Mouse (Mus musculus): Measurements from ENCODE around the gene Ptprcap. TPM values are rescaled to one million over a fixed set of nuclear protein-coding genes. Genes with fewer than 3 reads are reported as not detected.
"Not testable (repeated sequence)": the region's sequence is repeated elsewhere in the genome, so short reads cannot be mapped to it uniquely, and the experiment has no call there.

Gene Ptprcap
- total RNA-seq, 2 experiments from 2014 or later: 0.49 to 2.0 TPM

DNA sequence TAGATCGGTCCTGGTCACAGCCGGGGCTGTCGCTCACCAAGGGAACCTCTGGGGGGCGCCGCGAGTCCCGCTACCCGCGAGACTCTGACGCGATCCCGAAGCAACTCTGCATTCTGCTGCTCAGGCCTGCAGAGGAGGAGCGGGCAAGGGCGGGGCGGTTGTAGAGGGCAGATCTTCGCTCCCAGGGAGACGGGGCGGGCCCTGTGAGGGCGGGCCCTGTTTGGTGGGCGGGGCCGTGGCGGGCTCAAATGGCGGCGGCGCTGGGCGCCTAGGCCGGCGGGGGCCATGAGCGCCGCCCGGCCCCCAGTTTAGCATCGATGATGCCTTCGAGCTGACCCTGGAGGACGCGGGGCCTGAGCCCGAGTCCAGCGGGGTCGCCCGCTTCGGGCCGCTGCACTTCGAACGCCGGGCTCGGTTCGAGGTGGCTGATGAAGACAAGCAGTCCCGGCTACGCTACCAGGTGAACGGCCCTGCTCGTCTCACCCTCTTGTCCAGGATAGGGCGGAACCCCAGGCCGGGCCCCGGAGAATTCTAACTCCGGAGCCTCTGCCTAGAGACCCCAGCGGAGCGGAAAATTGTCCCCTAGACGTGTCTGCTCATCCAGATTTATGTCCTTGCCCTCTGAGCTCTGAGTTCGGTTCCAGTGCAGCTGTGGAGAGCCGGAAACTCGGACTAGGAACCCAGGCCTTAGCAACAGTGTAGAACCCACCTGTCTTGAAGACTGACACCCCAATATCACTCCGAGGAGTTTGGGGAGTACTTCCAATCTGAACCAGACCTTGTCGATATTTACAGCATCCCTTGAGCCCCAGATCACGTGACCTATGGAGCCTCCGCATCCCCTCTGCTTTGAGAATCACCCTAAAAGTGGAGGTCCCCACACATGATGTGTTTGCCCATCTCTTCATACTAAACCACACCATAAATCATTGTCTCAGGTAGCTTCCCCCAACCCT is 27.4 kb upstream of the Ptprcap start, which contains the start of gene Aip:
TSS of gene Aip (minus strand) at position 118 of the 956 bp plus-strand sequence.
- DNase-seq: peak; percentile 96

DNA sequence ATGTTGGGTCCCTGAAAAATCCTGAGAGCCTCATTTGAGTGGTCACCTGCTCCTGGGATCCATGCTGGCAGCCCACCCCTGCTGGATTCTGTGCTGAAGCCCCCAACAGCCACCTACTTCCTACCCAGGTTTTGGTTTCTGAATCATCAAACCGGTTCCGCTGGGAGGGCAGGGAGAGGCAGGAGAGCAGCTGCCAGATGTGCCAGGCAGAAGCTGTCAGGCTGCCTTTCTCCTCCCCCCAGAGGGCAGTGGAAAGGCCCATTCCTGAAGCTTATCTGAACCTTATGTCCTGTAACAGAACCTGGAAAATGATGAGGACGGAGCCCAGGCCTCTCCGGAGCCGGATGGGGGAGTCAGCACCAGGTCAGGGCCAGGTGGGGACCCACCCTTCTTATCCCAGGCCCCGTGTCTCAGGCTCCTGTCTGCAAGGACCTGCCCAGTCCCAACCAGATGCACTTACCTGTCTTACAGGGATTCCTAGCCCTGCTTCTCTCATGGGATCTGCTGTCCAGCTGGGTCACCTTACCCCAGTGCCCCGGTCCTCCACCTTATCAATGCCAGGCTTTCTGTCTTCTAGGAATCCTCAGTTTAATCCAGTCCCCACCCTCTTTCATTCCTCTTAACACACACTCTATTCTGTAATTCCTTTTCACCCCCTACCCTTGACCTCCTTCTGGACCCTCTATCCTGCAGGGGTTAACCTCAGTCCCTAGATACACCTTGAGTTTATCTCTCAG is 26.5 kb upstream of the Ptprcap start:
- no peak for DNase-seq

DNA sequence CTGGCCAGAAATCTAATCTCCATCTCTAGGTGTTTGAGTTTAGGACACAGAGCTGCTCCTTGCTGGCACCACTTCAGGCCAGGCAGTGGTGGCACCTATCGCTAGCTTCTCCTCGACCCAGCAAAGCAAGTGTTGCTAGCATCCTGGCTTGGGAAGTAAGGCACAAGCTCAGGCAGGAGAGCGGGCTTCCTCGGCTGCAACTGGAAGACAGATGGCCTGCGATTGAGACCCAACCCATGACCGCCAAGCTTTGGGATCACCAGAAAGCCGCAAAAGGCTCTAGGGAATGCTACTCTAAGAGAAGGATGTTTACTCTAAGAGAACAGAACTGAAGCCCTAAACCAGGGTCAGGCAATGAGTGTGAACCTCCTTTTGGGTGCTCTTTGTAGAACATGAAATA is 23.9 kb upstream of the Ptprcap start:
- no peak for DNase-seq

DNA sequence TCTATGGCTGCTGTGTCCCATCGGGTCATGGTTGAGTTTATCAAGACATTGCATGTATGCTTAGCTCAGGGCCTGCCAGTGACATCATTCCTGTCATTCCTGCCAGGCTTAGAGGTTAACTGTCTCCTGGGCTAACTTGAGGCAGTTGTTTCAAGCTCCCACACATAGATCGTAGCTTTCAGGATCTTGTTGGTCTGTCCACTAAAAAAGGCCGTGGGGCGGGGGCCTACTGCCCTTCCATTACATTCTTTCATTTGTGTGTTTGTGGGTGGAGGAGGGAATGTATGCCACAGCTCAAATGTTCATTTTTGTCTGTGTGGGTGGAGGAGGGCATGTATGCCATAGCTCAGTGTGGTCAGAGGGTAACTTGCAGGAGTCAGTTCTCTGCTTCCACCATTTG is 23.3 kb upstream of the Ptprcap start:
- DNase-seq: no peak

DNA sequence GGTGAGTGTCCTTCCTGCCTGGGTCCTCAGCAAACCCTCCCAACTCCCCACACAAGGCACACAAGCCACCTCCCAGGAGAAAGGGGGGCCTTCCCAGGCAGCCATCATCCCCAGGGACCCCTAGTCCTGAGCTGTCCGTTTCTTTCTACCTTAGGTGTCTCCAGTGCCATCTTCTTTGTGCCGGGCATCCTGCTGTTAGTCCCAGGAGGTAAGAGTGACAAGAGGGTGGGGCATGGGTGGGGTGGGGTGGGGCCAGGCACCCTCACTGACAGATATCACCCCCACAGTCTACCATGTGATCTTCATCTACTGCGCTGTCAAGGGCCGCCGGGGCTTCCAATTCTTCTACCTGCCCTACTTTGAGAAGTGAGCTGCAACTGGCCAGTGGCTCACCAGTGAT is 22.3 kb upstream of the Ptprcap start:
- DNase-seq: no peak

DNA sequence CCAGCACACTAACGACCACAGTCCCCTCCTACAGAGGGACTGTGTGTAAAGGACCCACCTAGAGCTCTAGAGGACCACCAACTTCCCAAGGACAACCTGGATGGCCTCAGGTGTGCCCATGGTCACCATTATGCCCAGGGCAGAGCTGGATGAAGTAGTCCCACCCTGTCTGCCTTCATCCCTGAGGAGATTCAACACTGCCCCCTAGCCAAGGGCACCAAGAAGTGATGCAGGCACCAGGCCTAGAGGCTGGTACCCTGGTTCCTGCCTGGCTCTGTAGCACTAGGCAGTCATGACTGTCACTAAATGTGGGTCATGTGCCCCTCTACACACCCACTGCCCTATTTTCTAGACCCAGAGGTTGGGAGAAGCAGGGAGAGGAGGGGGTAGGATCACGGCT is 21.6 kb upstream of the Ptprcap start:
- DNase-seq: no peak

DNA sequence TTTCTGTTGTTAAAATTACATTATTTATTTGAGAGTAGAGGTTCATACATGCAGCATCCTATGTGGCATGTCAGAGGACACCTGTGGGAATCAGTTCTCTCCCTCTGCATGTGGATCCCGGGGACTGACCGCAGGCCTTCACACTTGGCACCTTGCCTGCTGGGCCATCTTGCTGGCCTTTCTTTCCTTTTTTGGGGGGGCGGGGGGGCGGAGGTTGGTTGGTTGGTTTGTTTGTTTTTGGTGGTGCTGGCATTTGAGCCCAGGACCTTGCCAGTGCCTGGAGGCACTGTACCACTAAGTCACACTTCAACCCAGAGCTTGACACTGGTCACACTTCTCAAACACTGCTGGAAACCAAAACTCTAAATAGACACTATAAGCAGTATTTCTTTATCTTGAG is 19.1 kb upstream of the Ptprcap start:
- DNase-seq: no peak

DNA sequence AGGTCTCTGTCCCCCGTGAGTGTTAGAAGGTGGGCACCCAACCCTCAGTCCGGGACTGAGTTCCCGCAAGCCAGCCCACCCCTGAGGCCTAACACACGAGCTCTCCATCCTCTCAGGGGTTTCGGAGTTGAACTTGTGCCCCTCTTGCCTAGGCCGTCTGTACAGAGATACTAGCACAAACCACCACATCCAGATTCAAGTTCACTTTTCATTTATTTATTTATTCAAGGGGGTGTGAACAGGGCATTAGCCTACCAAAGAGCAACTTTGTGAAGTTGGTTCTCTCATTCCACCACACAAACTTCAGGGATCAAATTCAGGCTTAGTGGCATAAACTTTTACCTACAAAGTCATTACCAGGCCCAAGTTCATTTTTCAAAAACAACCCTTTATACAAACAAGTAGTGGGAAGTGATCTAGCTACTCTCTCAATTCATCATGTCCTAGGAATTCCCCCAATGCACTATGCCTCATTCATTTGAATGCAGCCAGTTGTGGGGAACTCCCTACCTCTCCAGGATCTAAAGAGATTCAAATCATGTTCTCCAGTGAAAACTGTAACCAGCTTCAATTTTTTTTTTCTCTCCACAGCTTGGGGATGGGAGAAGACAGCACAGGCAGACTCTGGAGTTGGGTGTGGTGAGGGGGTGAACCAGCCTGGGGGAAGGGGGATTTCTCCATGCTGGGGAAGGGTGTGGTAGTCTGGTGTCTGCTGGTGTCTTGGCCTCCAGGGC is 18.0 kb upstream of the Ptprcap start:
- DNase-seq: not testable (repeated sequence)

DNA sequence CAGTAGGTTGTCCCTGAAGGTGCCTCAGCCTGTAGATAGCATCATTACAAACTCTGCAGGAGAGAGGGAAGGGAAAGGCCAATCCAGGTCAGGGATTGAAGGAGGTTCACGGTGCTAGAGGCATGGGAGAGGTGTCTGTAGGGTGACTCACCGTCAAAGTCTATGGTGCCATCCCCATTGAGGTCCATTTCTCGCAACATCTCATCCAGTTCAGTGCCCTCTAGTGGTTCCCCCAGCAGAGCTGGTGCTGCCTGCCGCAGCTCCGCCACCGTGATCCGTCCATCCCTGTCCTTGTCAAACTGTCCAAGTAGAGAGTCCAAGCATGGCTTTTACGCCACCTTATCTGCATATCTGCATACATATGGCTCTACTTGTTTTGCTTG is 17.4 kb upstream of the Ptprcap start:
- not testable (repeated sequence) for DNase-seq

DNA sequence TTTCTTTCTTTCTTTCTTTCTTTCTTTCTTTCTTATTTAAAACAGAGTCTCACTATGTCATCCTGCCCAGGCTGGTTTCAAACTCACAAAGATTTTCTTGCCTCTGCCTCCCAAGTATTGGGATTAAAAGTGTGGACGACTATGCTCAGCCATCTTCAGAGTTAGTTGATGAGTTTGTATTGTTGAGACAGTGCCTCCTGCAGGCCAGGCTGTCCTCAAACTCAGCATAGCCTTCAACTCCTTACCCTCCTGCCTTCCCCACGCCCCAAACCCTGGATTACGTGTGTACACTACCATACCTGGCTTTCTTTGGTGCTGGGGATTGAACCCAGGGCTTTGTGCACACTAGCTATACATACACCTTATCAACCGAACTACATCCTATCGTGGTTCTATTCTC is 16.9 kb upstream of the Ptprcap start:
- no peak for DNase-seq

DNA sequence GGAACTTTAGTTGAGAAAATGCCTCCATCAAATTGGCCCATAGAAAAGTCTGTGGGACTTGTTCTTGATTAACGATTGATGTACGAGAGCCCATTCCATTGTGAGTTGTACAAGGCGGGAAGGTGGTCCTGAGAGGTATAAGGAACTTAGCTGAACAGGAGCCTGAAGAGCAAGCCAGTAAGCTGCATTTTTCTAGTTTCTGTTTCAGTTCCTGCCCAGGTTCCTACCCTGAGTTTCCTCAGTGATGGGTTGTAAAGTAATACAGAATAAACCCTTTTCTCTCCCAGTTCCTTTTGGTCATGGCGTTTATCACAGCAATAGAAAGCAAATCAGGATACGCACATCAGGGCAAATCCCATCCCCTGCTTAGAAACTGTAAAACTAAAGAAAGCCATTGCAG is 15.5 kb upstream of the Ptprcap start:
- no peak for DNase-seq

DNA sequence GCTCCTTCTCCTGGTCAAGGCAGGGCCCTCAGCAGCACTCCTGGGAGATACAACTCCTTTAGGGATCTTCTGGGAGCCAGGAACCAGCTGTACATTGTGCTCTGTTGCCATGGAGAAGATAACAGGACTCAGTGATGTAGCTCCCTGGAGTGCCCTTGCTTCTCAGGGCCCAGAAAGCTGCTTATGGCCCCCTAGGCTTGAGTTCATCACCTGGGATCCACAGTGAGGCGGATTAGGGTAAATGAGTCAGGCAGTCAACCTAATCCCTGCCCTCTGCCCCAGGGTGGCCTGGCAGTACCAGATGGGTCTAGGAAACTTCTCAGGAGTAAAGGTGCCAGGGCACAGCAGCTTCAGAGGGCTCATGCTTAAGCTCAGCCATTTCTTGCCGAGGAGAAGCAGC is 14.0 kb upstream of the Ptprcap start, which contains the start of gene Gpr152:
TSS of gene Gpr152 (plus strand) at position 342 of the 400 bp plus-strand sequence.
- no peak for DNase-seq

DNA sequence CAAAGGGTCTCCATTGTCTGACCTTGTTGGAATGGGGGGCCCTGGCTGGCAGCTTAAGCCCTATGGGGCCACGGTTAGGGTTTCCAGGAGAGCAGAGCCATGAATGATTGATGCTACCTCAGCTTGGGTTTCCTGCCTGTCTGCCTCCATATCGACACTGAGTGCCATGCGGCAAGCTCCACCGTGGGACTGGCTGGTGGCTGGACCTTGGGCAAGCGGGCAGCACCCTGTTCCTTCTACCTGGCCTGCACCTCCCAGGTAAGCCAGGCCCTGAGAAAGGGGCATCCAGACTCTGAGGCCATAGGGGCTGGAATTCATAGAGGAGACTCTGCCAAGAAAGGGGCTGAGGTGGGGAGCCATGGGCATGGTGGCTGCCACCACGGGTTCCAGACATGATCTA is 13.3 kb upstream of the Ptprcap start:
- DNase-seq: no peak

DNA sequence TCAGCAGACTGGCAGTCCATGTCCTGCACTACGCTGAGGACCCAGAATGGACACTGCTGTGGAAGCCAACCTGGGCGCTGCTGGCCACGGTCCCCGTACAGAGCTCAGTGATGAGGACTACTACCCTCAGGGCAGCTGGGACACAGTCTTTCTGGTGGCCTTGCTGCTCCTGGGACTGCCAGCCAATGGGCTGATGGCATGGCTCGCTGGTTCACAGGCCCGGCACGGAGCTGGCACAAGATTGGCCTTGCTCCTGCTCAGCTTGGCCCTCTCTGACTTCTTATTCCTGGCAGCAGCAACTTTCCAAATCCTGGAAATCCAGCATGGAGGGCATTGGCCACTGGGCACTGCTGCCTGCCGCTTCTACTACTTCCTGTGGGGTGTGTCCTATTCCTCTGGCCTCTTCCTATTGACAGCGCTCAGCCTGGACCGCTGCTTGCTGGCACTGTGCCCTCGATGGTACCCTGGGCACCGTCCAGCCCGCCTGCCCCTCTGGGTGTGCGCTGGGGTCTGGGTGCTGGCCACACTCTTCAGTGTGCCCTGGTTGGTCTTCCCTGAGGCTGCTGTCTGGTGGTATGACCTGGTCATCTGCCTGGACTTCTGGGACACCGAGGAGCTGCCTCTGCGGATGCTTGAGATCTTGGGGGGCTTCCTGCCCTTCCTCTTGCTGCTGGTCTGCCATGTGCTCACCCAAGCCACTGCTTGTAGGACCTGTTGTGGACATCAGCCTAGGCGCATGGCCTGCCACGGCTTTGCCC is 10.8 kb upstream of the Ptprcap start:
- no peak for DNase-seq

DNA sequence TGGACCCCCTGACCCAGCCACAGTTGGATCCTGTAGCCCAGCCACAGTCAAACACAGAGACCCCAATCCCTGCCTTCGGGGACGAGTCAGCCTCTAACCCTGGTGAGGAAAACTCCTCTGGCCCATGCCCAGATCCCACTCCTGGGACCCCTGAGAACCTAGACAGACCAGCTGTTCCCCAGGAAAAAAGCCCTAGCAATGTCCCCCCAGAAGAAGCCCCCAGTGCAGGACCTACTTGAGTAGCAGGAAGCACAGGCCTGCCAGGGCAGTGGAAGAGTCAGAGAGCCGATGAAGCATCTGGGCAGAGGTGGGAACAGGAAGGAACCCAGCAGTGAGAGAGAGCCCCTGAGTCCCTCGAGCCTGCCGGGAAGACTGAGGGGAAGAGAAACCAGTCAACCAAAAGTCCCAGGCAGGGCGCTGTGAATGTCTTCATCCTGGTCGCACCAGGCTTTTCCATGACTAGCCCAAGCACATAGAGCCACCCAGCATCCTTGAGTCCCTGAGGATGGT is 9.6 kb upstream of the Ptprcap start, which contains the start of gene Cabp4:
TSS of gene Cabp4 (minus strand) at position 275 of the 510 bp plus-strand sequence.
- DNase-seq: no peak

DNA sequence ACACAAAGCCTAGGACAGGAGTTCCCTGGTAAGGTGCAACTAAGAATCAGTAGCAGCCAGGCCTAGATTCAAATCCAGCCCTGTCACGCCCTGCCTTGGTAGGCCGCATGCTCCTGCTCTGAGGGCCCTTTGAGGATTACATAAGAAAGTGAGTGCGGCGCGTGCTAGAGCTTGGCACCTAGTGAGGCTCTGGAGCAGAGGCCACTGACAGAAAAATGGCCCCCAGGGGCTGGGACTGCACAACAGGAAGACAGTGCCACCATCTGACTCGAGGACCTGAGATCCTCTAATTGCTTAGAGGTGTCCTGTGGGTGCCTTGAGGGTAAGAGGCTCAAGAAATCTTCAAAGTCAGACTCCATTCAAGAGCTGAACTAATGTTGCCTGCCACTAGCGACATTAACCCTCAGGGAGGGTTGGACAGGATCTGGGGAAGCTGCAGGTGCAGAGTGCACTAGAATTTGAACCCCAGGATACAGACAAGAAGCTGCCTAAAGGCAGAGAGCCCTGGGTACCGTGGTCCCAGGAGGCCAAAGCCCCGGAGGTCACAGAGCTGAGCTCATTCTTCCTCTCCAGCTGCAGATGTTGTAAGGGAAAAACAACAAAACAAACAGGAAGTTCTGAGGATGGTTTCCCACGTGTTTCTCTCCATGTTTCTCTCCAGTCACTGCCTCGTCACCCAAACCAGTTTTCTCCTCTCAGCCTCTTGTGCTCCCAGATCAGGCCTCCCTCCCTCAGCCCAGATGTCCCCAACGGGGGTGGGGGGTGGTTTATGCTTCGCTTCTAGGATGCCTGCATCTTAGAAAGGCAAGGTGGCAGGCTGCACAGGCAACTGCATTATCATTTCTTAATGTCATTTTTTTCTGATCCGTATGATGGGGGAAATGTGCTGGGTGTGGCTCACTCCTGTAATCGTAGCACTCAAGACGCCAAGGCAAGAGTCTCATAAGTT is 8.6 kb upstream of the Ptprcap start:
- no peak for DNase-seq

DNA sequence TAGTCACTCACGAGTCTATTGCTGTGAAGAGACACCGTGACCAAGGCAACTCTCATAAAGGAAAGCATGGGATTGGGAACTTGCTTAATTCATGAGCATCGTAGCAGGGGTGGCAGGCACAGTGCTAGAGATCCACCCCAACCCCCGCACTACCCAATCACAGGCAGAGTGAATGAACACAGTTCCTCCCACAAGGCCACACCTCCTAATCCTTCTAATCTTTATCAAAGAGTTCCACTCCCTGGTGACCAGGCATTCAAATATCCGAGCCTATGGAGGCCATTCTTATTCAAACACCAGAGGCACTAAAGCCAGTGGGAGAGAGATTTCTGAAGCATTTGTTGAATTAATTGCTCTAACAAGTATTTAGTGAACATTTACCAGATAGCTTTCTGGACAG is 7.5 kb upstream of the Ptprcap start:
- DNase-seq: no peak

DNA sequence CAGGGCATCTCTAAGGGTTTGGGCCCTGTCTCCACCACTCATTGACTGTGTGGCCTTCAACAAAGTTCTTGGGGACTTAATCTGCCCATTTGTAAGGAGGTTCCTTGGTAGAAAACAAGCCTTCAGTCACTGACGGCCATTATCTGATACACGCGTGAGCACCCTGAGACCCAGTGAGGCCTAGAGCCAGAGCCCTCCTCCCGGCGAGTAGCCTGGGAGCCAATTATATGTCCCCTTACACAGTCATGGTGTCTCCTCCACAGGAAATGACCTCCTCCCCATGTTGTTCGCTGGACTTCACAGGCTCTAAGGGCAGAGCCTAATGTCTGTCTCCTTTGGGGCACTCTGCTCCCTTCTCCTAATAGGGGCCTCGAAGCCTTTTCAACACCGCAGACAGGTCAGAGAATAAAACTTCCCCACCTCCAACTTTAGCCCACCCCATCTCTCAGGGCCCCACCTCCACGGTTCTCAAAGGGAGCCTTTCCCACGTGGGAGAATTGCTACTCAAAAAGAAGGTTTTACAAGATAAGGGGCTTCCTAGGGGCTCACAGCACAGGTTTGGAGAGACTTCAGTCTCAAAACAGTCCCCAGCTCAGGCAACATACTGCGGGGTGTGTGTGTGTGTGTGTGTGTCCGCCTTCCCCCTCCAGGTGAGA is 6.9 kb upstream of the Ptprcap start:
- no peak for DNase-seq

DNA sequence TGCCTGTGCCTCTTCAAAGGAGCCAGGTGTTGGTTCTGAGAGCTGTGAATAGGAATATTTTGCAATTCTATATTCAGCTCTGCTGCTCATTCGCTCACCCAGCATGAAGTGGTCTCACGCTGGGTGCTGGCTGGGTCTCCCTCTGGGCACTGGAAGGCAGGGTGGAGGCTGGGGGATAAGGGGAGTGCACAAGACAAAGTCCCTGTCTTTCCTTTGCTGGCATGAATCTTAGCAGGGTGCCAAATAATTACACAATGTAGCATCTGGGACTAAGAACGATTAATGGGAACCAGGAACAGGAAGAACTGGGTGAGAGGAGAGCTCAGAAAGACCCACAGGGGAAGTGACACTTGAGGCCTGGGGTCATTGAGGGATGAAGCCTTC is 6.4 kb upstream of the Ptprcap start:
- DNase-seq: no peak
